Mouse (Mus musculus) frontal cortex, postnatal 10 days (tissue): Measurements from ENCODE around the gene Acer3.
A peak's percentile ranks its signal among the peaks of the same experiment; 100 is the strongest.

Experiments used
- DNase-seq, 2 experiments: peaks; one replicate each; pipeline ENCODE4 v3.0.0; 2022; ENCODE audit warnings: low spot score in 2 of 2, mixed read lengths in 1 of 2

Acer3 gene

DNA sequence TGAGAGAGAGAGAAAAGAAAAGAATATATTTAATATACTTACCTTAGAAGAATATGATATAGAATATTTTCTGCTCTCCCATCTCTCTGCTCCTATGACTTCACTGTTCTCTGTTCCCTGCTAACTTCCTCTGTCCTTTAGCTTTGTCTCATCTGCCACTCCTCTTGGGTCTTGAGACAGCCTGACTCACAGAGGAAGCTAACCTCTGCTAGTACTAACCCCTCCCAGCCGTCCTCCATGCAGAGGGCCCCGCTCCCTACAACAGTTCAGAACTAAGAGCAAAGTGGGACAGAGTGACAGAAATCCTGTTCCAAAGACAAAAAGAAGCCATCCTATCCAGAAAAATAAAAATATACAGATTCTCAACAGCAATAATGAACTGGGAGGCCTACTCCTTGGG, at the start of gene Acer3:
Gene Acer3 (minus strand): TSS at position 126 of the 400 bp plus-strand sequence.
- DNase-seq, result no peak

GRCm38 (mm10) chr7:98369762-98370369, 48.9 kb upstream of the Acer3 start:
- no peak for DNase-seq

DNA sequence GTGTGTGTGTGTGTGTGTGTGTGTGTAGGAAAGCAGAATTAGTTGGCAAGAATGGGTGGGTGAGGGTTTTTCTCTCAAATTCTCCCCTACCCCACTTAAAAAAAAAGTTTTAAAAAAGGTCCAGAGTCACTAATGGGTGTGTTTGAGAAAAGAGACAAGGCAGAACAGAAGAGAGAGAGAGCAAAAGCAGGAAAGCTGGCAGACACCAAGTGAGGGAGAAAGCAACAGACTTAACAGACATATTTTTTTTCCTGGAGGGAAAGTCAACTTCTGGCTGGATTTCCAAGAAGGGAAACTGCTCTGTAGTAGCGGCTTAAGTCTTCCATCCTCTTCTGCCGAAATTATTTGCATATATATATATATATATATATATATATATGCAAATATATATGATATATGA, 40.7 kb upstream of the Acer3 start:
- DNase-seq, result no peak

DNA sequence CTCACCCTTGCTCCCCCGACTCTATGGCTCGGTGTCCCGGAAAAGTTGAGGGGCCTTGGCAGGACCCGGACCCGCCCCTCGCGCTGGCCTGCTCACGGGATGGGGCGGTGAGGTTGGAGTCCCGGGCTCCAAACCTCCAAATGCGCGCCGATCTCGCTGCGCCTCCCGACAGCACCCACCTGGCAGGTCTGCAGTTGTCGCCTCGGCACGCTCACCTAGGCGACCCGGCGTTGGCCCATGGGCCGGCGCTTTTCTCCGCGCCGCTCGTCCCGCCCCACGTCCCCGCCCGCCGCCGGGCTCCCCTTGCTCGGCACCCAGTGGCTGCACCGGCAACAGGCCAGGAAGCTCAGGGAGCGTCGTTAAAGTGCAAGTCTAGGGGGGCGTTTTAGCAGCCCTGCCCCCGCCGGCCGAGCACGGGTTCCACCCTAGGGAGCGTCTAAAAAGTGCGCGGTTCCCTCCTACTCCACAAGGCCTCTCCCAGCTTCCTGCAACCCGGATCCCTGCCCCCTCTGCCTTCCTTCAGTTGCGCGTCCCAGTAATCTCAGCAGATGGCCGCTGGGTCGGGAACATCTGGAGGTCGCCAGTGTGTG, 40.1 kb upstream of the Acer3 start, which contains the start of gene Tsku:
Gene Tsku (minus strand): TSS at position 266 of the 590 bp plus-strand sequence.
- peak; percentile 76 to 81 for DNase-seq

DNA sequence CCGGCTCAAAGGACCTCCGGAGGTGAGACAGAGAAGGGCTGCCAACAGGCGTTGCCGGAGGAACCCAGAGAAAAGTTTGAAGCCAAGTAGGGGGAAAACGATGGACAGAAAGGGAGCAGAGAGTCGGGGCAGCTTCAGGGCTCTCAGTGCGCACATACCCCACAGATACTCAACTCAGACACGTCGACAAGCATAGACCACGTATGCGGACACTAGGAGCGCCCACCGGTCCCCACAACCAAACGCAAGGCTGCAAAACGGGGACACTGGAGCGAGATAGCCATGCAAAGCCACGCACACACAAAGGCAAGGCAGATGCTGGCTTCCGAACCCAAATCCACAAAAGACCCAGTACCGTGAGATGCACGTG, 39.6 kb upstream of the Acer3 start:
- DNase-seq, result no peak

DNA sequence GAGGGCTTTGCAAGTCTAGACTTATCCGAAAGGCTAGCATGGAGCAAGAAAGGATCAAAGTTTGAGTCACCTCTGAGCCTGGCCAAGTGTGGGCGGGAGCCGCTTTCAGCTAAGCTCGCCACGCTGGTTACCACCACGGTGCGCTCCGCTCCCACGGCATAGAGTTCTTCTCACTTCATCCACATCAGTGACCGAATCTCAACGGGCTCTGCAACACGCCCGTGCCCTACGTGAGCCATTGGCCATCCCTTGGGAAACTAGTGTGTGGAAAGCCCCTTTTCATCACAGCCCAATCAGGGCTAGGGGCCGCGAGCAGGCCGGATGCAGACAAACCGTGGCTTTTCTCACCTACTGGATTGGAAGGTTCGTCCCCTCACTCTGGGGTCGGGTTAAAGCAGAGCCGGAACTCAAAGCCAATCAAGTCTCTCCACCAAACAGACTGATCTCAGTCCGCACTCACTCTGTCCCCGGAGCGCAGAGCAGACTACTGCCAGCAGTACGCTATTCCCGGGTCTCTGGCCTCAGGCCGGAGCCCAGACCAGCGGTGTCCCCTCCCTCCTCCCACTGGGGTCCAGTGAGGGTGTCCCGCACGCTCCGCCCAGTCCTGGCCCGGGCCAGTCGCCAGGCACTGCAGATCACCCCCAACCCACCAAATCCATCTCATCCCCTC, 39.1 kb upstream of the Acer3 start:
- peak in 1 of 2 experiments; percentile 32 for DNase-seq

- DNase-seq, result no peak
These were observed 37.0 kb upstream of the Acer3 start for GRCm38 (mm10) chr7:98358016-98358415.

DNA sequence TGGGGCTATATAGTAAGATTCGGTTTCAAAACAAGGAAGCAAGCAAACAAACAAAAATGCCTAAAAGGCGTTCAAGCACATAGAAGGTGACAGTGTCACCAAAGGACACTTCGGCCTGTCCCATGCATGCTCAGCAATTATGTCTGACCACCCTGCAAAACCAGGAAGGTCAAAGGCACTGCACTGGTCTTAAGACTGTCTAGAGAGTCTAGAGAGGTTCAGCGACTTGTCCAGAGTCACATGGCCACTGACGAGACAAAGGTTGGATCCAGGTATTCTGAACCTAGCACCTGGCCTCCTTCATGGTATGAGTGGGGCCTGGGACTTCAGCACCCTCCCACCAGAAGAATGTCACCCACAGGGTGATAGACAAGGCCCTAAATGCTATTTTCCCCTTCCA, 36.3 kb upstream of the Acer3 start:
- DNase-seq, result no peak

DNA sequence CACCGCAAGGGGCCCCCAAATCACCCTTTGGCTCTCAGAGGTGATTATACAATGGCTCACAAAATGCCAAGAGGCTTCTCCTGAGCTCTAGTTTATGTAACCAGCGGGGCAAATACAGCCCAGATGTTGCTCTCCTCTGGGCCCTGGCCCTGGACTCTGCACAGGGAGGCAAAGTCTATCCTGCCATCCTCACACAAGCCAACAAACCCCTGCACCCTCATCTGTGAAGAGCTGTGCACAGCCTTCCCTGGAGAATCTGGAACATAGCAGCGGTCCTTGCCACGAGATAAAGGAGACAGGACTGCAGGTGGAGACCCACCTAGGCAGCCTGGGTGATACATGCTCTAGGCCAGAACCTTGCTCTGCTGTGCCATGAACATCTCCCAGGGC, 33.9 kb upstream of the Acer3 start:
- DNase-seq, result no peak

- no peak for DNase-seq
These were observed 33.3 kb upstream of the Acer3 start for GRCm38 (mm10) chr7:98354160-98354920.

DNA sequence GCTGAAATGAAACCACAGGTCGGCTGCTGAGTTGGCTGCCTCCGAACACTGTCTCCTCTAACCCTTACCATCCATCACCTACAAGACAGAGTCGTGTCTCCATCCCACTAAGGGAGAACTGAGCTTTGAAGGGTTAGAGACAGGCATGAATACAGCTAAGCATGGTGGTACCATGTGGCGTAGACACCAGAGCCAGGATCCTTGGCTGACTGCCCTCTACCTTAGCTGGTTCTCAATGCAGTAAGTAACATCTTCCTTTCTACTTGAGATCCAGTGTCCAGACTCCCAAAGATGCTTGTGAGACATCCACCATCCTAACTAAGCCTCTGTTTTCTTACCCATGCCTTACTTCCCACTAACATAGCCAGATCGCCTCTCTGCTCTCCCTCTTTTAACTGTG, 32.6 kb upstream of the Acer3 start:
- no peak for DNase-seq

DNA sequence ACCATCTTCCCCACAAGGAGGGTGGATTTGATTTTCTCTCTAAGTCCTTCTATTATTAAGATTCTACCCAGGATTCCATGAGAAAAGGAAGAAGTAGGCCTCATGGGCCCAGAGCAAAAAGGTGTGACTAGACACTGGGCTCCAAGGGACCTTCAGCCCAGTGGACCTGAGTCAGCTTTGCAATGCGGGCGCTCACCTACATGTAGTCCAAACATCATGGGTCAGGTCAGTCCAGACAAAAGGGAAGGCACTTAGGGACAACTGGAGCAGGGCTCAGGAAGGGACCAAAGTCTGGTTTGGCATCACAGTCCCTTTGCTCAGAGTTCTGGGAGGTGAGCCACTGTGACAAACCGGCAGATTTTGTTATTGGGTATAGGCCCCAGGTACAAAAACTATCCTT, 30.5 kb upstream of the Acer3 start:
- no peak for DNase-seq

DNA sequence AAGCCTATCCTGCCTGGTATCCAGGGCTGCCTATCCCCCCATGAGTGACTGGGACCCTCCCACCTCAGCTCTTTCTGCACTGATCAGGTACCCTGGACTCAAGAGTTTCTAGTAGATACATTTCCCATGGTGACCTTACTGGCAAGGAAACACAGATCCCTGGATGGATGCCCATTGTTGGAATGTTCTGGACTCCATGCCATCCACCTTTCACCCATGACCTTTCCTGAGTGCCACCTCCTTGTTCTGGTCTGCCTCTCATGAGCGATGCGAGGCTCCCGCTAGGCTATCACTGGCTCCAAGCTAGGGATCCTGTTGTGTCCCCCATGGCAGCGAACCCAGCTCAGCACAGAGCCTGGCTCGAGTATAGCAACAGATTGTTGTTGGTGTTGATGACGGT, 28.8 kb upstream of the Acer3 start:
- no peak for DNase-seq

GRCm38 (mm10) chr7:98349096-98349495, 28.1 kb upstream of the Acer3 start:
- peak; percentile 22 to 67 for DNase-seq

GRCm38 (mm10) chr7:98348043-98348442, 27.0 kb upstream of the Acer3 start:
- DNase-seq, result peak in 1 of 2 experiments; percentile 51

- no peak for DNase-seq
These were observed 26.5 kb upstream of the Acer3 start for GRCm38 (mm10) chr7:98347471-98347870.

DNA sequence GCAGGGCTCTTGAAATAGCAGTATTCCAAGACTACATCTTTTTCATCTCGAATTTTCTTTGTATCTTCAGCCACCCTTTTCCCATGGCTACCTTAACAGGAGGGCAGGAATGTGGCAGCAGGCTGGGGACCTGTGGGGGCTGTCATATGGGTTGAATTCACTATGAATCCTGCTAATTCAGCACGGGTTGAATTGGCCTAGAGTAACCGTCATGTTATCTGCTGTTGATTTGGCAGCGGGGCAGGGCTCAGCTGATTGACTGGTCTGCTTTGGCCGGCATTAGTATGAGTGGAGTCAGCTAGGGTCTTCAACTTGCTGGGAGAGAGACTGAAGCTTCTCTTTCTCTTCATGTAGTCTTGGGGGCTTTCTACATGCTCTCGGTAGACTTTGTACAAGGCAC, 24.0 kb upstream of the Acer3 start:
- no peak for DNase-seq

DNA sequence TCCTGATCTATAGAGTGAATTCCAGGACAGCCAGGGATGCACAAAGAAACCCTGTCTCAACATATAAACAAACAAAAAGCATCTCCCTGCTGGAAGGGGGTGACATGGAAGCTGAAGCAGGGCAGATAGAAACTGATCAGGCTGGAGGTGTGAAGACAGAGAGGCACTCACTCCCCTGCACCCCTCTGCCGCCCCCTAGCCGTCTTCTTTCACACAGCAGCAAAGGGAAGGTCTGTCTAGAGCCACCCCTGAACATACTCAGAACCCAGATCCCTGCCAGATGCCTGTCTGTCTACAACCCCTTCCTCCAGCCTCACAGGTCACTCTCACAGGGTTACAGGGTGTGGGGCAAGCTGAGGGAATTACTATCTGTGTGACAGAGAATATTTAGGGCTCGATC, 23.4 kb upstream of the Acer3 start:
- no peak for DNase-seq

GRCm38 (mm10) chr7:98342249-98342648, 21.2 kb upstream of the Acer3 start:
- DNase-seq, result no peak

DNA sequence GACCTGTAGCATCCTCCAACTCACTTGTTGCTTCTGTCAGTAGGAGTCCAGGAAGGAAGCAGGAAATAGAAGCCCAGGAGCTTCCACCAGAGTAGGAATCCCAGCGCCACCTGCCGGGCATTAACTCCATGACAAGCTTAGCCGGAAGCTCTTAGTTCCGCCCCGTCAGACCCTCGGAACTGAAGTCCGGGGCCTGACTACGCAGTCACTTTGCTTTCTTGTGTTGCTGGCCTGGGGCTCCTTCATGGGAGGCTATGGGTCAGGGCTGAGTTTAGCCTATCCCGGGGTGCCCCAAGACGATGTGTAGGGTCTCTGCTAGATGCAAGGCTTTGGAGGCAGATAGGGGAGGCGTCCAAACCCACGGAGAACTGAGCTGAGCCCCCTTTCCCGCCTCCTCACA, 20.5 kb upstream of the Acer3 start:
- peak; percentile 33 to 78 for DNase-seq

DNA sequence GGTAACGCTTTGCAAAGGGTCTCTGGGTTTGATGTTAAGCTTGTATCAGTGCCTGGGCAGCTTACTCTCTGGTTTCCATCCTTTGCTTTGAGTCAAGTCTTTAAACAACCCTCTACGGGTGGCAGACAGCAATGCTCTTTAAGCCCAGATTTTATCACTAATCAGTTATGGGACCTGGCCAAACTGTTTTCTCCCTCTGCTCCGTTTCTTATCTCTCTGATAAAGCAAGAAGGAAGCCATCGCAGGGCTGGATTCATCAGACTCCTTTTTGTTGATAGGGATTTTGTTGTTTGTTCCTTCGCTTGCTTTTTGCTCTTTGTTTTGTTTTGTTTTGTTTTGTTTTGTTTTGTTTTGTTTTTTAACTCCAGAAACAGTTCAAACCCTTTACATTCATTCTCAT, 19.3 kb upstream of the Acer3 start:
- no peak for DNase-seq

- no peak for DNase-seq
These were observed 13.0 kb upstream of the Acer3 start for GRCm38 (mm10) chr7:98333987-98334386.

GRCm38 (mm10) chr7:98333507-98333906, 12.5 kb upstream of the Acer3 start:
- no peak for DNase-seq
